Mouse (Mus musculus): ENCODE results near the gene Srcap. TPM values are rescaled to one million over a fixed set of nuclear protein-coding genes. Genes with fewer than 3 reads are reported as not detected.

The Srcap gene
- polyA plus RNA-seq, 1 experiment from 2014 or later, result 66.7 TPM

DNA sequence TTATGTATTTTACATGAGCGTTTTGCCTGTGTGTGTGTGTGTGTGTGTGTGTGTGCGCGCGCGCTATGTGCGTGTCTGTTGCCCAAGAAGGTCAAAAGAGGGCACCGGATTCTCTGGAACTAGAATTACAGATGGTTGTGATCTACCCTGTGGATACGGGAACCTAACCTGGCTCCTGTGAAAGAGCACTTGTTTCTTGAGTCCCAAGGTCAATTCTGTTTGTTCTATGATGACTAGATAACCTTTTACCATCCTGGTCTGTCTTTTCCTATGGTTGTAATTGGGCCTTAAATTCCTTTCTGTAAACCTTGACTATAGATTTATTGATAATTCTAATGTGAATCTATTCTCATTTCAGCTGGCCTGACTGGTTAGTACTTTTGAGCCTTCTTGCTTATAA, 39.8 kb downstream of the Srcap start:
- H3K27me3 ChIP-seq (ENCODE audit: control insufficient read depth, insufficient read depth, low read length), result no peaks in the 10 kb centered on the region
- H3K9ac ChIP-seq (replicated peaks; ENCODE audit: low read depth, low read length), result no peak overlapping the region
- WGBS, result 96% methylated on average over 8 of the region's 8 CpGs
- no peaks in the 10 kb centered on the region for H3K4me1 ChIP-seq (ENCODE audit: control insufficient read depth, insufficient read depth, low read length)
- no peak overlapping the region for H3K27ac ChIP-seq (ENCODE audit: low read depth, low read length)
- H3K4me2 ChIP-seq (ENCODE audit: low read depth, low read length), result no peak overlapping the region
- H3K9me3 ChIP-seq (ENCODE audit: control insufficient read depth, low read length), result no peaks in the 10 kb centered on the region
- H3K4me3 ChIP-seq (ENCODE audit: low read depth, low read length), result no peak overlapping the region
- ATAC-seq (ENCODE audit: low read depth), result no peak
- H3K36me3 ChIP-seq (ENCODE audit: control insufficient read depth, insufficient read depth, low read length), result peaks cover 64% of the 10 kb centered on the region

DNA sequence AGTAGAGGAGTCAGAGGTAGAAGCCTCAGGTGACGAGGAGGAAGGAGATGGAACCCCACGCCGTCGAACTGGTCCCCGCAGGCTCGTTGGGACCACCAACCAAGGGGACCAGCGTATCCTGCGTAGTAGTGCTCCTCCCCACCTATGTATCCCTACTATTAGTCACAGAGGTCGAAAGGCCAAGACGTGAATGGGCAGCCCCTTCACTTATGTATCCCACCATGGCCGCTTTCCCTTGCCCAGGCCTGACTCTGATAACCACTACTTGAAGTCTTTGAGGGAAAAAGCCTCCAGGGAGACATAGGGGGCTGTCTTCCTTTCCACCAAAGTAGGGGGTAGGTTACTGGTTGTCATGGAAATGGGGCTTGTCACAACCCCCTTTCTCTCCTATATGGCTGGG, 48.8 kb downstream of the Srcap start:
- WGBS, result 97% methylated on average over 11 of the region's 11 CpGs
- H3K4me1 ChIP-seq (ENCODE audit: control insufficient read depth, insufficient read depth, low read length), result no peaks in the 10 kb centered on the region
- no peaks in the 10 kb centered on the region for H3K9me3 ChIP-seq (ENCODE audit: control insufficient read depth, low read length)
- H3K27ac ChIP-seq (ENCODE audit: low read depth, low read length), result no peak overlapping the region
- no peak for ATAC-seq (ENCODE audit: low read depth)
- H3K4me2 ChIP-seq (ENCODE audit: low read depth, low read length), result no peak overlapping the region
- H3K36me3 ChIP-seq (ENCODE audit: control insufficient read depth, insufficient read depth, low read length), result peaks cover 57% of the 10 kb centered on the region
- no peak overlapping the region for H3K4me3 ChIP-seq (ENCODE audit: low read depth, low read length)
- H3K27me3 ChIP-seq (ENCODE audit: control insufficient read depth, insufficient read depth, low read length), result no peaks in the 10 kb centered on the region
- H3K9ac ChIP-seq (replicated peaks; ENCODE audit: low read depth, low read length), result no peak overlapping the region

DNA sequence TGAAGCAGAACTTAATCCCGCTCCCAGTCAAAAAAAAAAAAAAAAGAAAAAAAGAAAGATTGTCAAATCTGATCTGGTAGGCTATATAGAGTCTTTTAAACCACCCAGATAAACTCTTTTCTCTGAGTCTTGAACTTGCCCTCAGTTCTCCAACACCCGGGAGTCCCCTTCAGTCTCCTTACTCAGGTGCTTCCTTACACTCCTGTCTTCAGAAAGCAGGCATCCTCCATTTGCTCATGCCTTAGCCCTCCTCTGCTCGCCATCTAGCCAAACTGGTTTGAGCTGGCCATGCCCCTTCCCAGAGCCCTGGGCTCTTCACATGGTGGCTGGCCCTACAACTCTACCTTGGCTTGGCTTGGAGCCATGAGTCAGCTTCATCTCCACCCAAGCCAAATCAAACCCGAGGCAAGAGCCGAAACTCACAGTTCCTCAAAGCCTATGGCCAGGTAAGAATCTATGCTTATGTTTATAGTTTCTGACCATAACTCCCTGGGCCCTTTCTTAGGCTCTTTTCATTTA, 49.6 kb downstream of the Srcap start, which contains the start of gene Tmem265:
Gene Tmem265 (plus strand): TSS at position 51 of the 519 bp plus-strand sequence.
- WGBS, result 91% methylated on average over 5 of the region's 5 CpGs
- no peak within 1 kb of the TSS for H3K9ac ChIP-seq (replicated peaks; ENCODE audit: low read depth, low read length)
- H3K27ac ChIP-seq (ENCODE audit: low read depth, low read length), result no peak within 1 kb of the TSS
- no peak for ATAC-seq (ENCODE audit: low read depth)
- H3K36me3 ChIP-seq (ENCODE audit: control insufficient read depth, insufficient read depth, low read length), result peaks cover 52% of the 10 kb centered on the region
- no peak within 1 kb of the TSS for H3K4me2 ChIP-seq (ENCODE audit: low read depth, low read length)
- no peak within 1 kb of the TSS for H3K4me3 ChIP-seq (ENCODE audit: low read depth, low read length)
- no peaks in the 10 kb centered on the region for H3K27me3 ChIP-seq (ENCODE audit: control insufficient read depth, insufficient read depth, low read length)
- no peaks in the 10 kb centered on the region for H3K4me1 ChIP-seq (ENCODE audit: control insufficient read depth, insufficient read depth, low read length)
- no peaks in the 10 kb centered on the region for H3K9me3 ChIP-seq (ENCODE audit: control insufficient read depth, low read length)

DNA sequence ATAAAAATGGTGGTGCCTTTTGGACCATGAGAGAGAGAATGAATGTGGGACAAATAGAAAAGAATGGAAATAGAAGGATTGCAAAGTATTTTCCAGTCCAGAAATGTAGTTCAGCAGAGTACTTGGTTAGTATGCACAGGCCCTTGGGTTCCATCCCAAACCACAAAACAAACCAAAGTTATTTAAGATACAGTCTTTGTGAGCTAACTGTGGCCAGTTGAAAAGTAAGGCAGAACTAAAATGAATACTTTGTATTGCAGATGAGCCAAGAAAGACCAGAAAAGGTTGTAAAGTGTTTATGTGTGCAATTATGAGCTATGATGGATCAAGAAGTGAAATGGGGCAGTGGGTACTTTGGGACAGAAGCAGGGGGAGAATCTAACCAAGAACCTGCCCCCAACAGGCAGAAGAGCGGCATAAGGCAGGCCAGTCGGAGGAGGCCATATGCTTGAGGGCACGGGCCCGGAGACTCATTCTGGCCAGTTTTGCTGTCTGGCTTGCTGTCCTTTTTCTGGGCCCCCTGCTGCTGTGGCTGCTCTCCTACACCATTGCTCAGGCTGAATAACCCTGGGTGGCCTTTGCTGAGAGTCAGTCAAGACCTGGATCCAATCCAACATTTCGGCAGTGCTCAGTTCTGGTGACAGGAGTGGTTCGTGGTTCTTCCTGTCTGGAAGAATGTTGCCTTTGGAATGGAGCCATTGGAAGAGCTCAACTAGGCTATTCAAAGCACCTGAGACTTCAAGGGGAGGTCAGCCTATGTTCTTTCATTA, 52.8 kb downstream of the Srcap start:
- no peak for ATAC-seq (ENCODE audit: low read depth)
- WGBS, result 77% methylated on average over 6 of the region's 6 CpGs
- H3K9ac ChIP-seq (replicated peaks; ENCODE audit: low read depth, low read length), result no peak overlapping the region
- peaks cover 32% of the 10 kb centered on the region for H3K36me3 ChIP-seq (ENCODE audit: control insufficient read depth, insufficient read depth, low read length)
- no peaks in the 10 kb centered on the region for H3K27me3 ChIP-seq (ENCODE audit: control insufficient read depth, insufficient read depth, low read length)
- no peak overlapping the region for H3K27ac ChIP-seq (ENCODE audit: low read depth, low read length)
- H3K4me2 ChIP-seq (ENCODE audit: low read depth, low read length), result no peak overlapping the region
- no peaks in the 10 kb centered on the region for H3K9me3 ChIP-seq (ENCODE audit: control insufficient read depth, low read length)
- no peak overlapping the region for H3K4me3 ChIP-seq (ENCODE audit: low read depth, low read length)
- no peaks in the 10 kb centered on the region for H3K4me1 ChIP-seq (ENCODE audit: control insufficient read depth, insufficient read depth, low read length)

DNA sequence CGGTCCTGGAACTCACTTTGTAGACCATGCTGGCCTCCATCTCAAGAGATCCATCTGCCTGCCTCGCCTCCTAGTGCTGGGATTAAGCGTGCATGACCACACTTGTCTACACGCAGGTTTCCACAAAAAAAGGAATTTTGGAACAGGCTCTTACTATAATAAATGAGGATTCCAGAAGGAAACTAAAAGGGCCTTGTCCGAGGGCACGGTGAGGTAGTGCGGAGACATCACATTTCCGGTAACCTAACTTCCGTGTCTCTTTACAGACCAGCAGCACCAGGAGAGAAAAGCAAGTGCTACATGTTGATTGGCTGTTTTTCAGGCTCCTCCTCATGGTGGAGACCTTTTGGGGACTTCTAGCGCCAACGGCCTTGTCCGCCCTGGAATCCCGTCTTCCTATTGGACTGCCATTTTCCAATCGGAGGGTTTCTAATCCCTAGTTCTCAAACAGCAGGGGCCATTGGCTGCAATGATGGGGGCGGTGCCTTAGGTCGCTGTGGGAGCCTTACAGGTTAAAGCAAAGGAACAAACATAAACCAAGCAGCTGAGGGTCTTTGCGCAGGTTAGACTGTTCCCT, 61.2 kb downstream of the Srcap start, which contains the start of gene Phkg2:
Gene Phkg2 (plus strand): TSS at position 446 of the 577 bp plus-strand sequence.
- H3K4me3 ChIP-seq (ENCODE audit: low read depth, low read length), result peak within 1 kb of the TSS; percentile 63
- WGBS, result under 1% methylated on average over 17 of the region's 17 CpGs

DNA sequence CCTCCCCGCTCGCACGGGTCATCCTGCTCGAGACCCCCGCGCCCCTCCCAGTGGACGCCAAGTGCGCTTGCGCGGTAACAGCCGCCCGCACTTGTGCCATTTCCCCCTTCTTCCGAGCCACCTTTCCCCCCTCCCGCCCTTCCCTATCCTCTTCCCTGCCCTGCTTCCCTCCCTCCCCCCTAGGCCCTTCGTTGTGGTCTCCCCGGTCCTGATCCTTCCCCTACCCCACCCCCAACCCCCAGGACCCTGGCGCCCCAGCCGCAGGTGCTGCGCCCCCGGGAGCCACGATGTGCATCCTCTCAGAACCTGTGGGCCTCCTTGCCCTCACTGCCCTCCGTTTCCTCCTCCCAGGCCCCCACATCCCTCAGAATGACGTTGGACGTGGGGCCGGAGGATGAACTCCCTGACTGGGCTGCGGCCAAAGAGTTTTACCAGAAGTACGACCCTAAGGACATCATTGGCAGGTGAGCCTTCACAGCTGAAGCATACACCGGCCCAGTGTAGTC, 61.8 kb downstream of the Srcap start:
- Histone ChIP-seq H3K27me3 (ENCODE audit: control insufficient read depth, insufficient read depth, low read length) (no peaks in the 10 kb centered on the region), H3K4me2 (ENCODE audit: low read depth, low read length) (peak overlapping the region; percentile 87), H3K9ac (replicated peaks; ENCODE audit: low read depth, low read length) (peak overlapping the region; percentile 61), H3K4me1 (ENCODE audit: control insufficient read depth, insufficient read depth, low read length) (peaks cover 17% of the 10 kb centered on the region), H3K9me3 (ENCODE audit: control insufficient read depth, low read length) (no peaks in the 10 kb centered on the region), H3K4me3 (ENCODE audit: low read depth, low read length) (peak overlapping the region; percentile 63), H3K27ac (ENCODE audit: low read depth, low read length) (peak overlapping the region; percentile 60), H3K36me3 (ENCODE audit: control insufficient read depth, insufficient read depth, low read length) (peaks cover 5% of the 10 kb centered on the region; the same call in 1 of the 2 replicates)
- peak; percentile 69; the same call in 1 of the 2 replicates for ATAC-seq (ENCODE audit: low read depth)
- WGBS, result under 1% methylated on average over 27 of the region's 28 CpGs

More for the DNA sequence above, 61.2 kb downstream of the Srcap start, which contains the start of gene Phkg2:
- ATAC-seq (ENCODE audit: low read depth), result peak; percentile 98
- Histone ChIP-seq H3K27me3 (ENCODE audit: control insufficient read depth, insufficient read depth, low read length) (no peaks in the 10 kb centered on the region), H3K4me2 (ENCODE audit: low read depth, low read length) (peak within 1 kb of the TSS; percentile 87), H3K4me1 (ENCODE audit: control insufficient read depth, insufficient read depth, low read length) (peaks cover 17% of the 10 kb centered on the region), H3K27ac (ENCODE audit: low read depth, low read length) (peak within 1 kb of the TSS; percentile 71), H3K9ac (replicated peaks; ENCODE audit: low read depth, low read length) (peak within 1 kb of the TSS; percentile 61), H3K9me3 (ENCODE audit: control insufficient read depth, low read length) (no peaks in the 10 kb centered on the region), H3K36me3 (ENCODE audit: control insufficient read depth, insufficient read depth, low read length) (peaks cover 7% of the 10 kb centered on the region; the same call in 1 of the 2 replicates)

DNA sequence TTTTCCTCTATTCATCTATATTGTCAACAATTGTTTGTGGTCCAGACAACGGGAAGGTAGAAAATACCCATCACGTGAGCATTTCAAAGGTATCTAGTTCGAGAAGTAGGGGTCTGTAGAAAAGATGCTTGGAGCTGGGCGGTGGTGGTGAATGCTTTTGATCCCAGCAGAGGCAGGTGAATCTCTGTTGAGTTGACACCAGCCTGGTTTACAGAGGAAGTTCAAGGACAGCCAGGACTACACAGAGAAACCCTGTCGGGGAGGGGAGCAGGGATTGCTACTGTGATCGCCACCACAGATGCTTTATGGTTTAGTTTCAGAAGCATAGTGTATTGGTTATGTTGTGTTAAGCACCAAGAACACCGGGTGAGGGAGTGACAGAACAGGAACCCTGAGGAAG, 62.3 kb downstream of the Srcap start:
- Histone ChIP-seq H3K9me3 (ENCODE audit: control insufficient read depth, low read length) (no peaks in the 10 kb centered on the region), H3K9ac (replicated peaks; ENCODE audit: low read depth, low read length) (peak overlapping the region; percentile 61; the same call in 1 of the 2 replicates), H3K27me3 (ENCODE audit: control insufficient read depth, insufficient read depth, low read length) (no peaks in the 10 kb centered on the region), H3K4me3 (ENCODE audit: low read depth, low read length) (peak overlapping the region; percentile 63), H3K27ac (ENCODE audit: low read depth, low read length) (no peak overlapping the region), H3K4me2 (ENCODE audit: low read depth, low read length) (peak overlapping the region; percentile 87), H3K4me1 (ENCODE audit: control insufficient read depth, insufficient read depth, low read length) (peaks cover 17% of the 10 kb centered on the region), H3K36me3 (ENCODE audit: control insufficient read depth, insufficient read depth, low read length) (peaks cover 5% of the 10 kb centered on the region; the same call in 1 of the 2 replicates)
- WGBS, result 23% methylated on average over 7 of the region's 7 CpGs
- ATAC-seq (ENCODE audit: low read depth), result no peak

DNA sequence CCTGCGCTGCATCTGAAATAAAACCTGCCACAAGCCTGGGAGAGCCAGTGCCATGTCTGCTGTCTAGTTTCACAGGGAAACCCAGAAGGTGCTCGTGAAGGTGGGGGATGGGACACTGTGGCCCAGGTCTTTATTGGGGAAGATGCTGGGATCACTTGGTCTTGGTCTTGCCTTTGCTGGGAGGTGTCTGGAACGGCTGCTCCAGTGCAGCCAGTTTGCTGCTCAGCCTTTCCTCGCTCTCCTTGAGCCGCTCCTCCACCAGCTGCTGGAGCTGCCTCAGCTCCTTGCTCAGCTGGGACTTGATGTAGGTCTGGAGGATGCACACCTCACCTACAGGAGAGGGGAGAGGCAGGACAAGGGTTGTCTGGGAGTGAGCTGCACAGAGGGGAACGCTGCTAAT, 71.5 kb downstream of the Srcap start:
- ATAC-seq (ENCODE audit: low read depth), result no peak
- 95% methylated on average over 6 of the region's 6 CpGs for WGBS
- no peak overlapping the region for H3K4me2 ChIP-seq (ENCODE audit: low read depth, low read length)
- H3K4me3 ChIP-seq (ENCODE audit: low read depth, low read length), result no peak overlapping the region
- peaks cover 8% of the 10 kb centered on the region for H3K4me1 ChIP-seq (ENCODE audit: control insufficient read depth, insufficient read depth, low read length)
- H3K9ac ChIP-seq (replicated peaks; ENCODE audit: low read depth, low read length), result no peak overlapping the region
- no peaks in the 10 kb centered on the region for H3K27me3 ChIP-seq (ENCODE audit: control insufficient read depth, insufficient read depth, low read length)
- no peak overlapping the region for H3K27ac ChIP-seq (ENCODE audit: low read depth, low read length)
- H3K9me3 ChIP-seq (ENCODE audit: control insufficient read depth, low read length), result no peaks in the 10 kb centered on the region
- peaks cover 28% of the 10 kb centered on the region for H3K36me3 ChIP-seq (ENCODE audit: control insufficient read depth, insufficient read depth, low read length)

DNA sequence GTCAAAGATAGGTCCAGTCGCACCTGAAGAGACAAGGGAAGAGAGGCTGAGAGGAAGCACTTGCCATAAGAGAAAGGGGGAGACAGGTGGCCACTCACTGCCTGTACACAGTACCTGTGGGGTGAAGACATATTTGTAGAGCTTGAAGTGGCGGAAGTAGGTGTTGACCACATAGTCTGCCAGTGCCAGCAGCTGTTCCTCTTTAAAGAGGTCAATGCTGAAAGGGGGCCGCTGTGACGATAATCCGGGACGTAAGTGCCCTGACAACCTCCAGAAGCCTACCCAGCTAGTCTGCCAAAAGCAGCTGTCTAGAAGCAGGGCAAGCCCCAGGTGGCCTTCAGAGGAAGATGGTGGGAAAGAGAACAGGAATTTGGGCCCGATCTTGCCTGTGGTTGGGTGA, 73.2 kb downstream of the Srcap start:
- H3K9ac ChIP-seq (replicated peaks; ENCODE audit: low read depth, low read length), result no peak overlapping the region
- no peak overlapping the region for H3K27ac ChIP-seq (ENCODE audit: low read depth, low read length)
- H3K9me3 ChIP-seq (ENCODE audit: control insufficient read depth, low read length), result no peaks in the 10 kb centered on the region
- no peaks in the 10 kb centered on the region for H3K27me3 ChIP-seq (ENCODE audit: control insufficient read depth, insufficient read depth, low read length)
- H3K4me2 ChIP-seq (ENCODE audit: low read depth, low read length), result no peak overlapping the region
- peaks cover 28% of the 10 kb centered on the region for H3K36me3 ChIP-seq (ENCODE audit: control insufficient read depth, insufficient read depth, low read length)
- WGBS, result 84% methylated on average over 7 of the region's 7 CpGs
- peaks cover 15% of the 10 kb centered on the region for H3K4me1 ChIP-seq (ENCODE audit: control insufficient read depth, insufficient read depth, low read length)
- ATAC-seq (ENCODE audit: low read depth), result no peak
- H3K4me3 ChIP-seq (ENCODE audit: low read depth, low read length), result no peak overlapping the region

Measured in neural tube, embryonic 14.5 days (tissue).